Mouse (Mus musculus) MEL (cell line): Measurements from ENCODE around the gene Nup88.
A peak's percentile ranks its signal among the peaks of the same experiment; 100 is the strongest.

Experiments
- CHD1 ChIP-seq: IDR thresholded peaks from 2 replicates; pipeline ENCODE4 v1.6.1; 2012; ENCODE audit warnings: low read depth, mild to moderate bottlenecking, inconsistent platforms, low read length, improper control_type of control experiment
- CHD2 ChIP-seq: IDR thresholded peaks from 2 replicates; pipeline ENCODE4 v1.6.1; 2011; ENCODE audit warnings: low read length, improper control_type of control experiment
- CTCF ChIP-seq, 3 experiments: IDR thresholded peaks in 2 of 3; conservative IDR thresholded peaks in 1 of 3; 2 replicates each; pipeline ENCODE4 v1.5.1; 2011 to 2012; ENCODE audit warnings: low read length in 3 of 3, low read depth in 2 of 3, mild to moderate bottlenecking in 2 of 3, improper control_type of control experiment in 1 of 3, inconsistent platforms in 1 of 3, mixed read lengths in 1 of 3, moderate library complexity in 1 of 3; ENCODE audit not compliant: control insufficient read depth in 1 of 3, insufficient read depth in 1 of 3, poor library complexity in 1 of 3, severe bottlenecking in 1 of 3
- ELF1 ChIP-seq: IDR thresholded peaks from 2 replicates; pipeline ENCODE4 v1.6.1; 2014; ENCODE audit warnings: low read depth, mild to moderate bottlenecking, inconsistent platforms, low read length, improper control_type of control experiment, moderate library complexity
- EP300 ChIP-seq, 2 experiments: IDR thresholded peaks; 2 replicates each; pipeline ENCODE4 v1.6.1; 2011; ENCODE audit warnings: improper control_type of control experiment in 2 of 2, low read length in 2 of 2, low read depth in 1 of 2, mild to moderate bottlenecking in 1 of 2
- ETS1 ChIP-seq: IDR thresholded peaks from 2 replicates; pipeline ENCODE4 v1.6.1; 2012; ENCODE audit warnings: low read depth, mild to moderate bottlenecking, inconsistent platforms, low read length, improper control_type of control experiment, moderate library complexity
- NRF1 ChIP-seq: IDR thresholded peaks from 2 replicates; pipeline ENCODE4 v1.6.1; 2014; ENCODE audit warnings: low read depth, mild to moderate bottlenecking, inconsistent platforms, low read length, improper control_type of control experiment, moderate library complexity; ENCODE audit not compliant: poor library complexity, insufficient read depth, severe bottlenecking
- SIN3A ChIP-seq: IDR thresholded peaks from 2 replicates; pipeline ENCODE4 v1.6.1; 2012; ENCODE audit warnings: low read length, improper control_type of control experiment, inconsistent platforms
- TCF12 ChIP-seq: IDR thresholded peaks from 2 replicates; pipeline ENCODE4 v1.6.1; 2014; ENCODE audit warnings: low read depth, mild to moderate bottlenecking, inconsistent platforms, low read length, improper control_type of control experiment, moderate library complexity
- USF2 ChIP-seq, 2 experiments: IDR thresholded peaks; 2 replicates each; pipeline ENCODE4 v1.6.1; 2011 to 2012; ENCODE audit warnings: improper control_type of control experiment in 2 of 2, low read length in 2 of 2, borderline replicate concordance in 1 of 2, inconsistent platforms in 1 of 2, low read depth in 1 of 2, mild to moderate bottlenecking in 1 of 2; ENCODE audit not compliant: insufficient read depth in 1 of 2
- ZMIZ1 ChIP-seq: IDR thresholded peaks from 2 replicates; pipeline ENCODE4 v1.6.1; 2012; ENCODE audit warnings: low read depth, mild to moderate bottlenecking, inconsistent platforms, low read length, improper control_type of control experiment, moderate library complexity

- no peak for TF ChIP-seq CTCF (IDR thresholded peaks at IDR 0.05 in 2 of 3, conservative IDR thresholded peaks at IDR 0.05 in 1 of 3; ENCODE audit: control insufficient read depth in 1 of 3, insufficient read depth in 1 of 3, low read depth in 2 of 3, low read length in 3 of 3, poor library complexity in 1 of 3, severe bottlenecking in 1 of 3)
- no peak for TF ChIP-seq CHD2
- TF ChIP-seq ZMIZ1 = no peak
- no peak for TF ChIP-seq USF2 (IDR thresholded peaks at IDR 0.05; ENCODE audit: borderline replicate concordance in 1 of 2, insufficient read depth in 1 of 2, low read depth in 1 of 2, low read length in 2 of 2)
- peak in 1 of 2 experiments; percentile 49; a peak in 1 of 4 replicates for TF ChIP-seq EP300 (IDR thresholded peaks at IDR 0.05; ENCODE audit: low read depth in 1 of 2, low read length in 2 of 2)
- no peak for TF ChIP-seq ELF1
- no peak for TF ChIP-seq CHD1
- peak; percentile 72 for TF ChIP-seq TCF12
- no peak for TF ChIP-seq NRF1
- no peak for TF ChIP-seq SIN3A
- no peak for TF ChIP-seq ETS1
These were observed 8.8 kb downstream of the Nup88 start for GRCm38 (mm10) chr11:70960786-70961554.
